Mouse (Mus musculus) neural tube, embryonic 14.5 days (tissue): Measurements from ENCODE around the gene B3galnt1. TPM values are rescaled to one million over a fixed set of nuclear protein-coding genes. Genes with fewer than 3 reads are reported as not detected.

Source experiments
- ATAC-seq: fragments of 200-750 bp; cut with Nextera tagmentation; 2 replicates; pipeline ENCODE4 v1.8.0; 2017; ENCODE audit warnings: low read depth, mild to moderate bottlenecking, moderate TSS enrichment, moderate library complexity
- H3K27ac ChIP-seq: fragments of 300-500 bp; sonication (generic); 2 replicates; pipeline ENCODE4 v1.5.1; 2014; ENCODE audit warnings: low read depth, mild to moderate bottlenecking, control low read depth, low read length, moderate library complexity, mixed read lengths
- H3K27me3 ChIP-seq: fragments of 300-500 bp; sonication (generic); 2 replicates; pipeline ENCODE4 v1.6.1; 2014; ENCODE audit warnings: low read length; ENCODE audit not compliant: control insufficient read depth, insufficient read depth
- H3K36me3 ChIP-seq: fragments of 300-500 bp; sonication (generic); 2 replicates; pipeline ENCODE4 v1.6.1; 2014; ENCODE audit warnings: low read length, mixed read lengths; ENCODE audit not compliant: control insufficient read depth, insufficient read depth
- H3K4me1 ChIP-seq: fragments of 300-500 bp; sonication (generic); 2 replicates; pipeline ENCODE4 v1.6.1; 2014; ENCODE audit warnings: low read length; ENCODE audit not compliant: control insufficient read depth, insufficient read depth
- H3K4me2 ChIP-seq: fragments of 300-500 bp; sonication (generic); 2 replicates; pipeline ENCODE4 v1.6.1; 2014; ENCODE audit warnings: mild to moderate bottlenecking, low read depth, low read length, control low read depth
- H3K4me3 ChIP-seq: fragments of 300-500 bp; sonication (generic); 2 replicates; pipeline ENCODE4 v1.5.1; 2014; ENCODE audit warnings: low read depth, low read length, control low read depth, mixed read lengths
- H3K9ac ChIP-seq: fragments of 300-500 bp; sonication (generic); replicated peaks from 2 replicates; pipeline ENCODE4 v1.6.1; 2014; ENCODE audit warnings: low read depth, mild to moderate bottlenecking, control low read depth, low read length, mixed read lengths
- H3K9me3 ChIP-seq: fragments of 300-500 bp; sonication (generic); 2 replicates; pipeline ENCODE4 v1.6.1; 2016; ENCODE audit warnings: low read length; ENCODE audit not compliant: control insufficient read depth
- WGBS: fragments of 180-500 bp; shearing (Covaris S2); extraction: QIAGEN DNeasy Blood & Tissue Kit; methylation state at CpG from one replicate; pipeline ENCODE4 v1.1.7; 2014; 5-methylcytosine and 5-hydroxymethylcytosine counted together
- polyA plus RNA-seq: library from polyadenylated mRNA; unstranded; fragments of >200 nt; fragmentation: Nextera tagmentation; extraction: Ambion mirVana; gene quantifications from 2 replicates; pipeline ENCODE4 v1.2.1, GENCODE M21; 2014

The B3galnt1 gene
- polyA plus RNA-seq, 1 experiment from 2014 or later: 114 TPM

- H3K9ac ChIP-seq: no peak overlapping the region
- WGBS: 85% methylated on average over 12 of the region's 12 CpGs
- no peak overlapping the region for H3K4me3 ChIP-seq
- no peak for ATAC-seq
- H3K36me3 ChIP-seq: no peaks in the 10 kb centered on the region
- no peaks in the 10 kb centered on the region for H3K4me1 ChIP-seq
- no peaks in the 10 kb centered on the region for H3K9me3 ChIP-seq
- no peak overlapping the region for H3K4me2 ChIP-seq
- H3K27me3 ChIP-seq: no peaks in the 10 kb centered on the region
- H3K27ac ChIP-seq: no peak overlapping the region; the same call in 1 of the 2 replicates
Measured at GRCm38 (mm10) chr3:69556092-69556778, 42.5 kb downstream of the B3galnt1 start.

- Histone ChIP-seq H3K4me1 (no peaks in the 10 kb centered on the region), H3K9ac (no peak overlapping the region), H3K36me3 (no peaks in the 10 kb centered on the region), H3K27me3 (no peaks in the 10 kb centered on the region), H3K9me3 (no peaks in the 10 kb centered on the region), H3K27ac (no peak overlapping the region), H3K4me2 (no peak overlapping the region), H3K4me3 (no peak overlapping the region)
- ATAC-seq: no peak
- WGBS: 90% methylated on average over 6 of the region's 6 CpGs
Measured at GRCm38 (mm10) chr3:69555511-69555910, 43.2 kb downstream of the B3galnt1 start.

DNA sequence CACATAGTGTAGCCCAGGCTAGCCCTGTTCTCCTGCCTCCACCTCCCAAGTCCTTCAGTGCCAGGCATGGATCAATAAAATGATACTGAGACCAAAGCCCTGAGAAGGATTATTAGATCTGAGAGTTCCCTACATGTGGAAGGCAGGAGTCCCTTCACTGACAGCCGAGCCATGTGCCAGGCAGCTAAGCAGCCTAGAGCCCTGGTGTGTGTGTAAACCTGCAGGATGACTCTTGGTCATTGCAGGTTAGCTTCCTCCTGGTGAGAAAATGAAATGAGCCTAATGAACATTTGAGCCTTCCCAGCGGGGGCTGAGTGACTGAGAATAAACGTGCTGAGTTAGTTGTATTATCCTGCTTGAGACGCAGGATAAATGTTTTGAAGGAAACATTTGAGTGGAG, 49.2 kb downstream of the B3galnt1 start:
- 82% methylated on average over 4 of the region's 4 CpGs for WGBS
- Histone ChIP-seq H3K4me1 (no peaks in the 10 kb centered on the region), H3K27ac (no peak overlapping the region), H3K27me3 (no peaks in the 10 kb centered on the region), H3K9ac (no peak overlapping the region), H3K36me3 (no peaks in the 10 kb centered on the region), H3K9me3 (no peaks in the 10 kb centered on the region), H3K4me3 (no peak overlapping the region), H3K4me2 (no peak overlapping the region)
- no peak for ATAC-seq

- no peaks in the 10 kb centered on the region for H3K36me3 ChIP-seq
- no peak overlapping the region for H3K4me3 ChIP-seq
- no peaks in the 10 kb centered on the region for H3K9me3 ChIP-seq
- H3K4me1 ChIP-seq: no peaks in the 10 kb centered on the region
- WGBS: 86% methylated on average over 22 of the region's 22 CpGs
- H3K27ac ChIP-seq: no peak overlapping the region
- H3K9ac ChIP-seq: no peak overlapping the region
- H3K4me2 ChIP-seq: no peak overlapping the region
- no peak for ATAC-seq
- H3K27me3 ChIP-seq: no peaks in the 10 kb centered on the region
Measured at GRCm38 (mm10) chr3:69548704-69549455, 49.9 kb downstream of the B3galnt1 start.

DNA sequence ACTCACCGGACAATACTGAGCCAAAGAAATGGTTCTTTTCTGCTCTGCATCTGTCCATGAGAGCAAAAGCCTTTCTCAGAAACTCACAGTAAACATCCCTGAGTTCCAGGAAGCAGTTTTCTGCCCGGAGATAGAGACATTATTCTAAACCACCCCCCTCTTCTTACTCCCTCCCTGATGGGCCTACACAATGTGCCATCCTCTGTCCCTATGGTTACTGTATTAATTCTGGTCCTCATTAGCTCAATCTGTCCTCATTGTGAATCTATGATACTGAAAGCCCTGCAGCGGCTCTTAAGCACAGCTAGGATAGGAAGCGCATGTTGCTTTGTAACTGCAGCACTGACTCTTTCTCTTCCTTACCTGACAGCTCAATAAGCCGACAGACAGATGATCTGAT, 53.7 kb downstream of the B3galnt1 start:
- ATAC-seq: peak; percentile 53; the same call in 1 of the 2 replicates
- no peak overlapping the region for H3K27ac ChIP-seq
- 58% methylated on average over 5 of the region's 5 CpGs for WGBS
- H3K9ac ChIP-seq: no peak overlapping the region
- no peaks in the 10 kb centered on the region for H3K27me3 ChIP-seq
- no peak overlapping the region for H3K4me3 ChIP-seq
- peaks cover 3% of the 10 kb centered on the region; the same call in 1 of the 2 replicates for H3K4me1 ChIP-seq
- no peaks in the 10 kb centered on the region for H3K9me3 ChIP-seq
- no peaks in the 10 kb centered on the region for H3K36me3 ChIP-seq
- H3K4me2 ChIP-seq: no peak overlapping the region

GRCm38 (mm10) chr3:69543730-69544129, 55.0 kb downstream of the B3galnt1 start:
- no peak overlapping the region for H3K4me2 ChIP-seq
- no peak overlapping the region for H3K27ac ChIP-seq
- no peaks in the 10 kb centered on the region for H3K36me3 ChIP-seq
- WGBS: 100% methylated on average over 1 of the region's 1 CpGs
- no peak overlapping the region for H3K4me3 ChIP-seq
- no peak overlapping the region for H3K9ac ChIP-seq
- peaks cover 3% of the 10 kb centered on the region; the same call in 1 of the 2 replicates for H3K4me1 ChIP-seq
- H3K27me3 ChIP-seq: no peaks in the 10 kb centered on the region
- no peak for ATAC-seq
- H3K9me3 ChIP-seq: no peaks in the 10 kb centered on the region

DNA sequence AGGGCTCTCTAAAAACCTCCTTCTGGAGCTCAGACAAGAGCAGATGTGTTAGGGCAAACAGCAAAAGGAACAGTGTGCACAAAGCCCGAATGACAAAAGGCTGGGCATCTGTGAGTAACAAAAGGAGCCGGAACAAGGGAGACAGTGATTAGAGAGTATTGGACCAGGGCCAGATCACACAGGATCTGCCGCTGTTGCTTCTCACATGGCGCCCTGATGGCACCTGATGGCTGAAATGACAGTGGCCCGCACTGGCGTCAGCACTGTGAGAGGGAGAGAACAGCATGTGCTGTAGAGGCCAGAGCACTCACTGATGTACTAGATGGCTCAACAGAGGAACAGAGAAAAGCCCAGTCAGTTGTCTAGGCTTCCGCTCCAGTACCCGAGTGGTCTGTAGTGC, 55.8 kb downstream of the B3galnt1 start:
- no peaks in the 10 kb centered on the region for H3K9me3 ChIP-seq
- peak; percentile 65 for ATAC-seq
- H3K27me3 ChIP-seq: no peaks in the 10 kb centered on the region
- peaks cover 3% of the 10 kb centered on the region; the same call in 1 of the 2 replicates for H3K4me1 ChIP-seq
- H3K27ac ChIP-seq: 0 out of 2 replicates have a peak overlapping the region, but pooled peaks have one; percentile 2
- H3K9ac ChIP-seq: no peak overlapping the region
- H3K36me3 ChIP-seq: no peaks in the 10 kb centered on the region
- H3K4me2 ChIP-seq: no peak overlapping the region
- no peak overlapping the region for H3K4me3 ChIP-seq
- WGBS: 45% methylated on average over 8 of the region's 8 CpGs

DNA sequence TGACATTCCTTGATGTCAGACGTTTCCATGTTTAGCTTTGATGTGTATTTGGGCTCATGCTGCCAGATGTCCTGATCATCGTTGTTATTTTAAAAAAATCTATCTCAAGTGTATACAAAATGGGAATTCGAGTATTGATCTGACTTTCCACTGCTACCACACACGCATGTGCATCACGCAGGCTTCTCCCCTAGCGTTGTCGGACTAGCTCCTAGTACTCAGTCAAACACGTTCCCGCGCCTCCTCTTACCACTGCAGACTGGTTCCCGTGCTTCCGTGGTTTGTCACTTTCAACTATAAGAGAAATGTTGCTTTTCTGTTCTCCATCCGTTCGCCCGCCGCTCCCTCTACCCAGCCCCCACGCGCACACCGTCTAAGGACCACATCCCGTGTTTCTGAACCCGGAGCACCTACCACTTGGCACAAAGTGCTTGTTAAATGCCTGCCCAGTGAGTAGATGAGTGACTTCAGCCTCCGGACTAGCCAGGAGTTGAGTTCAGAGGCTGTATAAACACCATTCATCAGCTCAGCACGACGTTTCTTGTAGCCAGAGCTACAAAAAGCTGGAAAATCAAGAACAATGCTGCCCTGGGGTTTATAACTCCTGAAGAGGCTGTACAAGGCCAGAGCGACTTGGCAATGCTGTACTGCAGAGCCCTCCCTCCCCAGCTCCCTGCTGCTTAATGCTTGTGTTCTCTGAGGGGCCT, 62.7 kb downstream of the B3galnt1 start:
- Histone ChIP-seq H3K4me1 (peaks cover 17% of the 10 kb centered on the region), H3K27me3 (no peaks in the 10 kb centered on the region), H3K9me3 (no peaks in the 10 kb centered on the region), H3K4me3 (no peak overlapping the region), H3K4me2 (peak overlapping the region; percentile 18; the same call in 1 of the 2 replicates), H3K9ac (no peak overlapping the region), H3K27ac (0 out of 2 replicates have a peak overlapping the region, but pooled peaks have one; percentile 16), H3K36me3 (no peaks in the 10 kb centered on the region)
- ATAC-seq: peak; percentile 50; the same call in 1 of the 2 replicates
- 18% methylated on average over 25 of the region's 25 CpGs for WGBS
